Mouse (Mus musculus): ENCODE measurements around the gene Clasrp.

GRCm38 (mm10) chr7:19562643-19563410 lies 41.5 kb downstream of the Clasrp start, which contains the start of gene Ppp1r37:
- TF ChIP-seq CTCF (IDR thresholded peaks at IDR 0.05; ENCODE audit: low read depth, low read length) (no peak), GATA1 (IDR thresholded peaks at IDR 0.05; ENCODE audit: borderline replicate concordance, low read length) (no peak), GATA2 (IDR thresholded peaks at IDR 0.05; ENCODE audit: borderline replicate concordance, low read depth, low read length) (no peak), POLR2AphosphoS5 (IDR thresholded peaks at IDR 0.05; ENCODE audit: insufficient replicate concordance, low read depth, low read length) (no peak)

Measured in G1E (cell line).